Mouse (Mus musculus) brain, embryonic 14.5 days (tissue): Measurements from ENCODE around the gene Fam57b.

Experiments used
- CTCF ChIP-seq: fragments of 200-500 bp; IDR thresholded peaks from 2 replicates; pipeline ENCODE4 v1.5.1; 2012; ENCODE audit warnings: inconsistent platforms, mild to moderate bottlenecking, moderate library complexity, borderline replicate concordance; ENCODE audit not compliant: insufficient read depth, insufficient read length; ENCODE audit errors: extremely low read depth
- POLR2A ChIP-seq: fragments of 200-500 bp; IDR thresholded peaks from 2 replicates; pipeline ENCODE4 v1.6.1; 2012; ENCODE audit warnings: mild to moderate bottlenecking, inconsistent platforms, borderline replicate concordance; ENCODE audit not compliant: poor library complexity, insufficient read depth, insufficient read length, severe bottlenecking; ENCODE audit errors: extremely low read depth

DNA sequence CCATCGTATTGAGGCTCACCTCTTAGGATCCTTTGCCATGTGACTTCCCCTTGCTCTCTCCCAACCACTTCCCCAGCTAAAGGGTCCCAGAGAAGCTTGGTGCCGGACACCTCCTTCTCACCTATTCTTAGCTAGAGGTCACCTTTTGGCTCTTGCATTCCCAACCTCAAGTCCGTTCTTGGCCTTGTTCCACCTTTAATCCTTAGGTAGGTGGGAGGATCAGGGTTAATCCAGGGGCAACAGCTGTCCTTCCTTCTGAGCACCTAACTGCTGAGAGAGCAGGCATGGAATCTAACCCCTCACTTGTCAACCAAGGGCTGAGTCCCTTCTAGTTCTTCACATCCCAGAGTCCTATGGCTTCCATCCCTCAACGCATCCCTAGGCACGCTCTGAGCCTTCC lies 28.5 kb downstream of the Fam57b start:
- TF ChIP-seq CTCF (no peak), POLR2A (no peak)
